Mouse (Mus musculus): ENCODE measurements around the gene Ulk4. TPM values are rescaled to one million over a fixed set of nuclear protein-coding genes. Genes with fewer than 3 reads are reported as not detected.
"Not testable (repeated sequence)": the region's sequence is repeated elsewhere in the genome, so short reads cannot be mapped to it uniquely, and the experiment has no call there.

Ulk4 gene
- polyA plus RNA-seq, 1 experiment from 2014 or later = 153 TPM

- Histone ChIP-seq H3K4me1 (ENCODE audit: control insufficient read depth, insufficient read depth, low read length) (no peaks in the 10 kb centered on the region), H3K27me3 (ENCODE audit: control insufficient read depth, insufficient read depth, low read length) (no peaks in the 10 kb centered on the region), H3K4me3 (ENCODE audit: low read depth, low read length) (no peak within 1 kb of the TSS), H3K9me3 (ENCODE audit: control insufficient read depth, low read length) (no peaks in the 10 kb centered on the region), H3K27ac (ENCODE audit: low read depth, low read length) (no peak within 1 kb of the TSS), H3K9ac (ENCODE audit: low read length) (no peak within 1 kb of the TSS), H3K36me3 (ENCODE audit: control insufficient read depth, insufficient read depth, low read length) (no peaks in the 10 kb centered on the region), H3K4me2 (ENCODE audit: low read depth) (no peak within 1 kb of the TSS)
- no peak for DNase-seq (ENCODE audit: low spot score)
- no peak for ATAC-seq (ENCODE audit: insufficient read depth, low FRiP score, low TSS enrichment)
- WGBS = 79% methylated on average over 11 of the region's 11 CpGs
Measured at GRCm38 (mm10) chr9:120929081-120929480, 347.9 kb downstream of the Ulk4 start, which contains the start of gene Ctnnb1. Ctnnb1 (plus strand) TSS chr9:120929216.

GRCm38 (mm10) chr9:120926939-120927606 lies 349.9 kb downstream of the Ulk4 start:
- DNase-seq (ENCODE audit: low spot score) = no peak
- Histone ChIP-seq H3K36me3 (ENCODE audit: control insufficient read depth, insufficient read depth, low read length) (no peaks in the 10 kb centered on the region), H3K27me3 (ENCODE audit: control insufficient read depth, insufficient read depth, low read length) (no peaks in the 10 kb centered on the region), H3K9me3 (ENCODE audit: control insufficient read depth, low read length) (no peaks in the 10 kb centered on the region), H3K4me2 (ENCODE audit: low read depth) (no peak overlapping the region), H3K4me3 (ENCODE audit: low read depth, low read length) (no peak overlapping the region), H3K4me1 (ENCODE audit: control insufficient read depth, insufficient read depth, low read length) (no peaks in the 10 kb centered on the region), H3K9ac (ENCODE audit: low read length) (no peak overlapping the region), H3K27ac (ENCODE audit: low read depth, low read length) (no peak overlapping the region)
- 26% methylated on average over 9 of the region's 9 CpGs for WGBS
- no peak for ATAC-seq (ENCODE audit: insufficient read depth, low FRiP score, low TSS enrichment)

- Histone ChIP-seq H3K9ac (ENCODE audit: low read length) (no peak overlapping the region), H3K4me2 (ENCODE audit: low read depth) (no peak overlapping the region), H3K4me1 (ENCODE audit: control insufficient read depth, insufficient read depth, low read length) (no peaks in the 10 kb centered on the region), H3K36me3 (ENCODE audit: control insufficient read depth, insufficient read depth, low read length) (no peaks in the 10 kb centered on the region), H3K9me3 (ENCODE audit: control insufficient read depth, low read length) (no peaks in the 10 kb centered on the region), H3K27ac (ENCODE audit: low read depth, low read length) (no peak overlapping the region), H3K4me3 (ENCODE audit: low read depth, low read length) (no peak overlapping the region), H3K27me3 (ENCODE audit: control insufficient read depth, insufficient read depth, low read length) (no peaks in the 10 kb centered on the region)
- 77% methylated on average over 1 of the region's 1 CpGs for WGBS
- ATAC-seq (ENCODE audit: insufficient read depth, low FRiP score, low TSS enrichment) (no peak), DNase-seq (ENCODE audit: low spot score) (no peak)
Measured at GRCm38 (mm10) chr9:120926126-120926525, 350.9 kb downstream of the Ulk4 start.

- H3K36me3 ChIP-seq (ENCODE audit: control insufficient read depth, insufficient read depth, low read length) = no peaks in the 10 kb centered on the region
- no peak overlapping the region for H3K27ac ChIP-seq (ENCODE audit: low read depth, low read length)
- DNase-seq (ENCODE audit: low spot score) (no peak), ATAC-seq (ENCODE audit: insufficient read depth, low FRiP score, low TSS enrichment) (no peak)
- H3K4me2 ChIP-seq (ENCODE audit: low read depth) = no peak overlapping the region
- 78% methylated on average over 5 of the region's 5 CpGs for WGBS
- H3K9ac ChIP-seq (ENCODE audit: low read length) = no peak overlapping the region
- no peaks in the 10 kb centered on the region for H3K4me1 ChIP-seq (ENCODE audit: control insufficient read depth, insufficient read depth, low read length)
- H3K9me3 ChIP-seq (ENCODE audit: control insufficient read depth, low read length) = no peaks in the 10 kb centered on the region
- H3K4me3 ChIP-seq (ENCODE audit: low read depth, low read length) = no peak overlapping the region
- no peaks in the 10 kb centered on the region for H3K27me3 ChIP-seq (ENCODE audit: control insufficient read depth, insufficient read depth, low read length)
Measured at GRCm38 (mm10) chr9:120919130-120919529, 357.9 kb downstream of the Ulk4 start.

GRCm38 (mm10) chr9:120918642-120919041 lies 358.4 kb downstream of the Ulk4 start:
- Histone ChIP-seq H3K9me3 (ENCODE audit: control insufficient read depth, low read length) (no peaks in the 10 kb centered on the region), H3K4me3 (ENCODE audit: low read depth, low read length) (no peak overlapping the region), H3K27me3 (ENCODE audit: control insufficient read depth, insufficient read depth, low read length) (no peaks in the 10 kb centered on the region), H3K9ac (ENCODE audit: low read length) (no peak overlapping the region), H3K36me3 (ENCODE audit: control insufficient read depth, insufficient read depth, low read length) (no peaks in the 10 kb centered on the region), H3K4me1 (ENCODE audit: control insufficient read depth, insufficient read depth, low read length) (no peaks in the 10 kb centered on the region), H3K4me2 (ENCODE audit: low read depth) (no peak overlapping the region), H3K27ac (ENCODE audit: low read depth, low read length) (no peak overlapping the region)
- no peak for DNase-seq (ENCODE audit: low spot score)
- no peak for ATAC-seq (ENCODE audit: insufficient read depth, low FRiP score, low TSS enrichment)
- 56% methylated on average over 6 of the region's 6 CpGs for whole genome bisulfite sequencing

- H3K9me3 ChIP-seq (ENCODE audit: control insufficient read depth, low read length) = no peaks in the 10 kb centered on the region
- DNase-seq (ENCODE audit: low spot score) (no peak), ATAC-seq (ENCODE audit: insufficient read depth, low FRiP score, low TSS enrichment) (no peak)
- 91% methylated on average over 5 of the region's 5 CpGs for WGBS
- no peak overlapping the region for H3K4me2 ChIP-seq (ENCODE audit: low read depth)
- H3K36me3 ChIP-seq (ENCODE audit: control insufficient read depth, insufficient read depth, low read length) = no peaks in the 10 kb centered on the region
- no peak overlapping the region for H3K9ac ChIP-seq (ENCODE audit: low read length)
- no peak overlapping the region for H3K4me3 ChIP-seq (ENCODE audit: low read depth, low read length)
- H3K27ac ChIP-seq (ENCODE audit: low read depth, low read length) = no peak overlapping the region
- no peaks in the 10 kb centered on the region for H3K4me1 ChIP-seq (ENCODE audit: control insufficient read depth, insufficient read depth, low read length)
- no peaks in the 10 kb centered on the region for H3K27me3 ChIP-seq (ENCODE audit: control insufficient read depth, insufficient read depth, low read length)
Measured at GRCm38 (mm10) chr9:120918211-120918610, 358.8 kb downstream of the Ulk4 start.

GRCm38 (mm10) chr9:120917619-120918018 lies 359.4 kb downstream of the Ulk4 start:
- H3K4me1 ChIP-seq (ENCODE audit: control insufficient read depth, insufficient read depth, low read length); H3K9ac ChIP-seq (ENCODE audit: low read length); H3K36me3 ChIP-seq (ENCODE audit: control insufficient read depth, insufficient read depth, low read length); H3K27me3 ChIP-seq (ENCODE audit: control insufficient read depth, insufficient read depth, low read length); H3K4me3 ChIP-seq (ENCODE audit: low read depth, low read length); H3K27ac ChIP-seq (ENCODE audit: low read depth, low read length); ATAC-seq (ENCODE audit: insufficient read depth, low FRiP score, low TSS enrichment); DNase-seq (ENCODE audit: low spot score); H3K4me2 ChIP-seq (ENCODE audit: low read depth); H3K9me3 ChIP-seq (ENCODE audit: control insufficient read depth, low read length): not testable (repeated sequence)
- 93% methylated on average over 2 of the region's 2 CpGs for WGBS

GRCm38 (mm10) chr9:120914877-120915459 lies 362.0 kb downstream of the Ulk4 start:
- 90% methylated on average over 14 of the region's 14 CpGs for WGBS
- Histone ChIP-seq H3K9ac (ENCODE audit: low read length) (no peak overlapping the region), H3K27me3 (ENCODE audit: control insufficient read depth, insufficient read depth, low read length) (no peaks in the 10 kb centered on the region), H3K27ac (ENCODE audit: low read depth, low read length) (no peak overlapping the region), H3K4me3 (ENCODE audit: low read depth, low read length) (no peak overlapping the region), H3K9me3 (ENCODE audit: control insufficient read depth, low read length) (no peaks in the 10 kb centered on the region), H3K36me3 (ENCODE audit: control insufficient read depth, insufficient read depth, low read length) (no peaks in the 10 kb centered on the region), H3K4me1 (ENCODE audit: control insufficient read depth, insufficient read depth, low read length) (no peaks in the 10 kb centered on the region), H3K4me2 (ENCODE audit: low read depth) (no peak overlapping the region)
- ATAC-seq (ENCODE audit: insufficient read depth, low FRiP score, low TSS enrichment) = no peak
- DNase-seq (ENCODE audit: low spot score) = no peak

GRCm38 (mm10) chr9:120914429-120914828 lies 362.6 kb downstream of the Ulk4 start:
- Histone ChIP-seq H3K4me3 (ENCODE audit: low read depth, low read length) (no peak overlapping the region), H3K36me3 (ENCODE audit: control insufficient read depth, insufficient read depth, low read length) (no peaks in the 10 kb centered on the region), H3K9ac (ENCODE audit: low read length) (no peak overlapping the region), H3K4me1 (ENCODE audit: control insufficient read depth, insufficient read depth, low read length) (no peaks in the 10 kb centered on the region), H3K4me2 (ENCODE audit: low read depth) (no peak overlapping the region), H3K27ac (ENCODE audit: low read depth, low read length) (no peak overlapping the region), H3K9me3 (ENCODE audit: control insufficient read depth, low read length) (no peaks in the 10 kb centered on the region), H3K27me3 (ENCODE audit: control insufficient read depth, insufficient read depth, low read length) (no peaks in the 10 kb centered on the region)
- DNase-seq (ENCODE audit: low spot score) (no peak), ATAC-seq (ENCODE audit: insufficient read depth, low FRiP score, low TSS enrichment) (no peak)
- 94% methylated on average over 4 of the region's 4 CpGs for WGBS
